In genomic region chr12:84107012-84107411, GRCm38 (mm10) we compare ENCODE assay signal across 15 mouse cellular contexts. TPM values are rescaled to one million over a fixed set of nuclear protein-coding genes. Genes with fewer than 3 reads are reported as not detected.
"Had no signal": no experiment of that assay in that cellular context is flagged by ENCODE, and none has a peak within 500 bp of the region (broad histone marks: within the 10 kb centered on the region; RNA-seq: fewer than 3 reads in every experiment).

No protein-coding gene starts in this region.

- DNase-seq: layer of hippocampus, postnatal 36 days; liver, embryonic 13.5 days; lung, adult 2 months; lung, postnatal 14 days; lung, postnatal 4 days; midbrain, embryonic 14.5 days; right cerebral cortex, adult 18-20 months; right cerebral cortex, postnatal 14 days; right cerebral cortex, postnatal 4 days; thymus, adult 2 months; thymus, postnatal 14 days; thymus, postnatal 4 days had no signal

RNA-seq across cellular contexts. Expression of gene Acot5, which starts 37.9 kb away (rescaled TPM):
- total RNA-seq: liver, adult 2 months; megakaryocyte progenitor cell, adult 5-6 weeks; megakaryocyte-erythroid progenitor cell, adult 5-6 weeks had no signal

RNA-seq across cellular contexts. Expression of gene Acot3, which starts 55.1 kb away (rescaled TPM):
- total RNA-seq: megakaryocyte progenitor cell, adult 5-6 weeks; megakaryocyte-erythroid progenitor cell, adult 5-6 weeks had no signal
